Mouse (Mus musculus): ENCODE measurements around the gene Cfap299. TPM values are rescaled to one million over a fixed set of nuclear protein-coding genes. Genes with fewer than 3 reads are reported as not detected.

Cfap299 gene
- polyA plus RNA-seq, 1 experiment from 2014 or later, result 2.2 TPM

- Histone ChIP-seq H3K36me3 (replicated peaks) (no peaks in the 10 kb centered on the region), H3K4me1 (no peaks in the 10 kb centered on the region), H3K4me2 (no peak overlapping the region), H3K4me3 (no peak overlapping the region), H3K27ac (no peak overlapping the region), H3K27me3 (replicated peaks) (no peaks in the 10 kb centered on the region), H3K9me3 (no peaks in the 10 kb centered on the region), H3K9ac (no peak overlapping the region)
- 73% methylated on average over 5 of the region's 5 CpGs for WGBS
- ATAC-seq (replicated peaks), result no peak
These were observed 154.4 kb downstream of the Cfap299 start for GRCm38 (mm10) chr5:98483507-98483906.

GRCm38 (mm10) chr5:98485189-98485588 lies 156.1 kb downstream of the Cfap299 start:
- Histone ChIP-seq H3K4me2 (no peak overlapping the region), H3K9ac (no peak overlapping the region), H3K4me3 (no peak overlapping the region), H3K9me3 (no peaks in the 10 kb centered on the region), H3K27me3 (replicated peaks) (no peaks in the 10 kb centered on the region), H3K4me1 (no peaks in the 10 kb centered on the region), H3K36me3 (replicated peaks) (no peaks in the 10 kb centered on the region), H3K27ac (no peak overlapping the region)
- WGBS, result 88% methylated on average over 1 of the region's 1 CpGs
- no peak for ATAC-seq (replicated peaks)

DNA sequence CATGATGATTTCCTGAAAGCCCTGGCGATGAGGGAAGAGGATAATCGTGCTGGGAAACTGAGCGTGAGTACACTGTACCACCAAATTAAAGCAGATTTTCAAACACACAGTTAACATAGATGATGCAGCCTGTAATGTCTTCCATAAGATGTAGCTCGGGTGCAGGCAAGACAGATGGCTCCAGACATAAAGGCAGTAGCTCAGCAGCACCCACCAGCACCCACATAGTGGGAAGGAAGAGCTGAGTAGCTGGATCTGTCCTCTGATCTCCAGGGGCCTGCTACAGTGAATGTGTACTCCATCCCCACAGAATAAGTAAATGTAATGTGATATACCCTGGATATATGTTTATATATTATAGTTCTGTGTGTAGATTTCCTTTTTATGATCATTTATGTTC lies 169.2 kb downstream of the Cfap299 start:
- Histone ChIP-seq H3K27ac (no peak overlapping the region), H3K4me2 (no peak overlapping the region), H3K27me3 (replicated peaks) (no peaks in the 10 kb centered on the region), H3K36me3 (replicated peaks) (no peaks in the 10 kb centered on the region), H3K9ac (no peak overlapping the region), H3K4me1 (no peaks in the 10 kb centered on the region), H3K9me3 (no peaks in the 10 kb centered on the region), H3K4me3 (no peak overlapping the region)
- 84% methylated on average over 4 of the region's 4 CpGs for WGBS
- no peak for ATAC-seq (replicated peaks)

GRCm38 (mm10) chr5:98516214-98516613 lies 187.1 kb downstream of the Cfap299 start:
- Histone ChIP-seq H3K4me1 (no peaks in the 10 kb centered on the region), H3K27ac (no peak overlapping the region), H3K27me3 (replicated peaks) (no peaks in the 10 kb centered on the region), H3K9ac (no peak overlapping the region), H3K9me3 (no peaks in the 10 kb centered on the region), H3K4me2 (no peak overlapping the region), H3K4me3 (no peak overlapping the region), H3K36me3 (replicated peaks) (no peaks in the 10 kb centered on the region)
- 93% methylated on average over 7 of the region's 7 CpGs for WGBS
- ATAC-seq (replicated peaks), result no peak

DNA sequence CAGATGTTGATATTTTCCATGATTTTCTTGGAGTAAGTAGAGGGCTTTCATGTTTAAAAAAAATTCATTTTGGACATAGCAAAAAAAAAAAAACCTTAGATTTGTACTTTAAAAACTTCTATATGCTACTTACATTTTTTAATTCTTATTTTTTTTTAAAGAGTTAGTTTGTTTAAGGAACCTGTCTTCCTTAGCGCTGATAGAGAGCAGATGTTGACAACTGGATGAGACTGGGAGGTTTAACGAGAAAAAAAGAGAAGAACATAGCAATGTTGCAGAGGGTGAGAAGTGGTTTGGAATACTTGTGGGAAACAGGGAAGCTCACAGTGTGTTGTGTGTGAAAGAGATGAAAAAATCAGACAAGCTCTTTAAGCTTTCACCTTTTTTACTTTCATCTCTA lies 191.0 kb downstream of the Cfap299 start:
- Histone ChIP-seq H3K27ac (no peak overlapping the region), H3K27me3 (replicated peaks) (no peaks in the 10 kb centered on the region), H3K4me1 (no peaks in the 10 kb centered on the region), H3K9me3 (no peaks in the 10 kb centered on the region), H3K9ac (no peak overlapping the region), H3K36me3 (replicated peaks) (no peaks in the 10 kb centered on the region), H3K4me3 (no peak overlapping the region), H3K4me2 (no peak overlapping the region)
- WGBS, result 83% methylated on average over 2 of the region's 2 CpGs
- no peak for ATAC-seq (replicated peaks)

DNA sequence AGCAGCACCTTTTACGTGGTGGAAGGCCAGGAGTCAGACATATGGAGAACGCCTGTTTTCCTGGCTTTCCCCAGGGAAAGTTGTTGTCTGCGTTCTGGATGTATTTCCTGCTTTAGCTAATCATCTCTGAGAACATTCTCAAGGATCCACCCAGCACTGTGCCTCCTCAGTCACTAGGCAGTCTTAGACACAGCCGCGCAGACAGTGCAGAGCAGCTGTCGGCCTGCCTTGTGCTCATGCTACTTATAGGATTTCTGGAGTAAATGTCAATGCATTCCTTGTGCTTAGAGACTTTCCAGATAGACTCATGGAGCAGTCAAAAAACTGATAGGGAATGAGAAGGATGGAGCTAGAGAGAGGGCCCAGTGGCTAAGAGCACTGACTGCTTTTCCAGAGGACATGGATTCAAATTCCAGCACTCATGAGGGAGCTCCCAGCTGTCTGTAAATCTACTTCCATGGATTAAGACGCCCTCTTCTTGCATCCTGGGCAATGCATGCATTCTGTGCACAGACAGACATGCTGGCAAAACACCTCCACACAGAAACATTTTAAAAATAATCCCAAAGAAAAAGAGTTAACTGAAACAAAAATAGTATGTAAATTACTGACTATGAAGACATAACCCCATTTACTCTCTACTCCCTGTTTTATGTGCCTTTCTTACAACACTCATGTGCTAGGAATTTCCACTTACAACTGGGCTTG lies 193.3 kb downstream of the Cfap299 start:
- Histone ChIP-seq H3K9ac (no peak overlapping the region), H3K27me3 (replicated peaks) (no peaks in the 10 kb centered on the region), H3K9me3 (no peaks in the 10 kb centered on the region), H3K4me3 (no peak overlapping the region), H3K4me1 (no peaks in the 10 kb centered on the region), H3K27ac (no peak overlapping the region), H3K36me3 (replicated peaks) (no peaks in the 10 kb centered on the region), H3K4me2 (no peak overlapping the region)
- 93% methylated on average over 7 of the region's 7 CpGs for WGBS
- no peak for ATAC-seq (replicated peaks)

- Histone ChIP-seq H3K4me3 (no peak overlapping the region), H3K27me3 (replicated peaks) (no peaks in the 10 kb centered on the region), H3K9ac (no peak overlapping the region), H3K4me2 (no peak overlapping the region), H3K4me1 (no peaks in the 10 kb centered on the region), H3K9me3 (no peaks in the 10 kb centered on the region), H3K27ac (no peak overlapping the region), H3K36me3 (replicated peaks) (no peaks in the 10 kb centered on the region)
- no peak for ATAC-seq (replicated peaks)
- WGBS, result 84% methylated on average over 7 of the region's 7 CpGs
These were observed 193.9 kb downstream of the Cfap299 start for GRCm38 (mm10) chr5:98523050-98523449.

DNA sequence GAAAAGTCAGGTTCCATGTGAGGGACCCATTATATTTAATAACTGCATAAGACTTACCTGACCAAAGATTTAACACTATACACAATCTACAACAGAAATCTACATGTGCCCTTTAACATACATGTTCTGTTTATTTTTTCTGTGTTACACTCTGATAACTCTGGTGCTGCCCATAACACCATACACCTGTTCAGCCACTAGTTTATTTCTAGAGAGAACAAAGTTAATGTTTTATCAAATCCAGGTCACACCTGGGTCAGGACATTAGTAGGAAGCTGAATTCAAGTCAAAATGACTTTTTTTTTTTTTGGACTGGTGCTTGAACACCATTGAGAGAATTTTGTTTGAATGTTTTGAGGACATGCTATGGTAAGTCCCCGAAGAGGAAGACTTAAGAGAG lies 194.7 kb downstream of the Cfap299 start:
- H3K9me3 ChIP-seq, result no peaks in the 10 kb centered on the region
- WGBS, result 91% methylated on average over 1 of the region's 1 CpGs
- no peaks in the 10 kb centered on the region for H3K27me3 ChIP-seq (replicated peaks)
- no peak overlapping the region for H3K4me3 ChIP-seq
- ATAC-seq (replicated peaks), result no peak
- no peak overlapping the region for H3K4me2 ChIP-seq
- no peak overlapping the region for H3K27ac ChIP-seq
- no peaks in the 10 kb centered on the region for H3K4me1 ChIP-seq
- no peak overlapping the region for H3K9ac ChIP-seq
- H3K36me3 ChIP-seq (replicated peaks), result no peaks in the 10 kb centered on the region

GRCm38 (mm10) chr5:98541333-98541732 lies 212.2 kb downstream of the Cfap299 start:
- H3K4me3 ChIP-seq, result no peak overlapping the region
- WGBS, result 92% methylated on average over 1 of the region's 1 CpGs
- ATAC-seq (replicated peaks), result no peak
- H3K4me1 ChIP-seq, result no peaks in the 10 kb centered on the region
- H3K27me3 ChIP-seq (replicated peaks), result no peaks in the 10 kb centered on the region
- no peaks in the 10 kb centered on the region for H3K36me3 ChIP-seq (replicated peaks)
- no peak overlapping the region for H3K9ac ChIP-seq
- no peak overlapping the region for H3K27ac ChIP-seq
- no peaks in the 10 kb centered on the region for H3K9me3 ChIP-seq
- no peak overlapping the region for H3K4me2 ChIP-seq

DNA sequence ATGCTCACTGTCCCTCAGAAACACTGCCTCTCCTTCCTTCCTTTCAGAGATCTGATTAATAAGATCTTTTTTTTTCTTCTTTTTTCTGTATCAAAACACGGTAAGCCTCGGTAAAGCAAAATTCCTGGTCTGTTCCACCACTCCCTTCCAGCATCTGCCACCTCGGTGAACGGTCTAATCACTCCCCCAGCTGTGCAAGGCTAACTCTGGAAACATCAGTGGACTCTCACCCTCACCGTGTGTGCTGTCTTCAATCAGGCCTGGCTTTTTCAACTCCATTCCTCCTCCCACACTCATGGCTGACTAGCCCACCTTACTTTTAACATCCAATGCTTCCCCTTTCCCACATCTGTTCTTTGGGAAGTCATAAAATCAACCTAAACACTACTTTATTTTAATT lies 221.2 kb downstream of the Cfap299 start:
- 67% methylated on average over 5 of the region's 5 CpGs for WGBS
- Histone ChIP-seq H3K36me3 (replicated peaks) (no peaks in the 10 kb centered on the region), H3K9me3 (no peaks in the 10 kb centered on the region), H3K4me3 (no peak overlapping the region), H3K9ac (no peak overlapping the region), H3K27me3 (replicated peaks) (no peaks in the 10 kb centered on the region), H3K4me1 (no peaks in the 10 kb centered on the region), H3K27ac (no peak overlapping the region), H3K4me2 (no peak overlapping the region)
- ATAC-seq (replicated peaks), result no peak

- Histone ChIP-seq H3K27me3 (replicated peaks) (no peaks in the 10 kb centered on the region), H3K36me3 (replicated peaks) (no peaks in the 10 kb centered on the region), H3K9me3 (no peaks in the 10 kb centered on the region), H3K4me1 (no peaks in the 10 kb centered on the region), H3K27ac (no peak overlapping the region), H3K4me3 (no peak overlapping the region), H3K9ac (no peak overlapping the region), H3K4me2 (no peak overlapping the region)
- ATAC-seq (replicated peaks), result no peak
- 86% methylated on average over 1 of the region's 1 CpGs for WGBS
These were observed 221.8 kb downstream of the Cfap299 start for GRCm38 (mm10) chr5:98550873-98551272.

GRCm38 (mm10) chr5:98552395-98552794 lies 223.3 kb downstream of the Cfap299 start, which contains the start of gene Gm11111:
Gm11111 (plus strand) TSS chr5:98552695.
- H3K36me3 ChIP-seq (replicated peaks), result no peaks in the 10 kb centered on the region
- no peaks in the 10 kb centered on the region for H3K4me1 ChIP-seq
- H3K27me3 ChIP-seq (replicated peaks), result no peaks in the 10 kb centered on the region
- ATAC-seq (replicated peaks), result no peak
- H3K27ac ChIP-seq, result no peak within 1 kb of the TSS
- no peak within 1 kb of the TSS for H3K4me3 ChIP-seq
- H3K4me2 ChIP-seq, result no peak within 1 kb of the TSS
- H3K9me3 ChIP-seq, result no peaks in the 10 kb centered on the region
- no peak within 1 kb of the TSS for H3K9ac ChIP-seq

DNA sequence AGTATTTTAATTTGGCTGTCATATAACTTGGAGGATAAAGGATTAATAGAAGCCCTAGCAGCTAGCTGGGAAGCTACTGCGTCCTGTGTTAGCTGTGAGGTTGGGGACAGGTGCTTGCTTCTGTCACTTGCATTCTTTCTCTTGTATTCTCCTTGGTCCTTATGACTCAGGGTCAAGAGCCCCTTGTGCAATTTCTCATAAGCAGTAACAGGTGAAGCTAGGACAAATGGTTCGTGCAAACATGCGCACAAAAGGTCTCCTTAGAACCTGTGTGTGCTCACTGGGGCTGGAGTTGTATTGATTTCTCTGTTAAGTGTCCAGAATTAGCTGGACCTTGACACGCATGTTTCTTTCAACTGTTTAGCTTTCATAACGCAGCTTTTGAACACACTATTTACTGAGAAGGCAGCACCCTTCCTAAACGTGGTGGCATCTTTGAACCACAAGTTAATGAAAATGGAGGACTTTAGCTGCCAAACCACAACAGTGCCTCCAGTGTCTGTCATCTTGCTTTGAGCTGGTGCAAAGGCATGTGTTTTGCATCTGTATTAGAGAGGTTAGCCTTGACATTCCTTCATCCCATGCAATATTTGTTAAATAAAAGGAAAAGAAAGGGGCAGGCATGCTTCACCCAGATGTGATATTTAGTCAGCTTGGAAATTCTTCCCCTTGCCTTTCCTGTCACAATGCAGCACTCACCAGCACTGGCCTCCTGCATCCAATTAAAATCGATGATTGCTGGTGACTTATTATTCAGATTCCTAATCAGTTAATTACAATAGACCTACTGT lies 223.9 kb downstream of the Cfap299 start:
- WGBS, result 67% methylated on average over 7 of the region's 7 CpGs
- no peaks in the 10 kb centered on the region for H3K9me3 ChIP-seq
- no peak overlapping the region for H3K9ac ChIP-seq
- H3K4me3 ChIP-seq, result no peak overlapping the region
- H3K27me3 ChIP-seq (replicated peaks), result no peaks in the 10 kb centered on the region
- H3K36me3 ChIP-seq (replicated peaks), result no peaks in the 10 kb centered on the region
- H3K4me1 ChIP-seq, result no peaks in the 10 kb centered on the region
- no peak overlapping the region for H3K4me2 ChIP-seq
- no peak overlapping the region for H3K27ac ChIP-seq
- no peak for ATAC-seq (replicated peaks)
